Mouse (Mus musculus) liver, postnatal 0 days (tissue): ENCODE data around the gene Wwtr1. TPM values are rescaled to one million over a fixed set of nuclear protein-coding genes. Genes with fewer than 3 reads are reported as not detected.

Experiments
- ATAC-seq: fragments of 200-750 bp; cut with Nextera tagmentation; 2 replicates; pipeline ENCODE4 v1.8.0; 2017; ENCODE audit warnings: mild to moderate bottlenecking, moderate library complexity
- DNase-seq: peaks from one replicate; pipeline ENCODE4 v3.0.0-alpha.2; 2016
- H3K27ac ChIP-seq: fragments of 300-500 bp; sonication (generic); 2 replicates; pipeline ENCODE4 v1.5.1; 2014; ENCODE audit warnings: antibody characterized with exemption, moderate library complexity, mild to moderate bottlenecking, low read depth
- H3K27me3 ChIP-seq: fragments of 300-500 bp; sonication (generic); 2 replicates; pipeline ENCODE4 v1.6.1; 2014; ENCODE audit warnings: low read length, control low read depth, mixed read lengths; ENCODE audit not compliant: insufficient read depth
- H3K36me3 ChIP-seq: fragments of 300-500 bp; sonication (generic); replicated peaks from 2 replicates; pipeline ENCODE4 v1.6.1; 2014; ENCODE audit warnings: mild to moderate bottlenecking, control low read depth, low read length, moderate library complexity, mixed read lengths; ENCODE audit not compliant: insufficient read depth
- H3K4me1 ChIP-seq: fragments of 300-500 bp; sonication (generic); 2 replicates; pipeline ENCODE4 v1.6.1; 2014; ENCODE audit warnings: antibody characterized with exemption, mild to moderate bottlenecking, control low read depth; ENCODE audit not compliant: insufficient read depth
- H3K4me2 ChIP-seq: fragments of 300-500 bp; sonication (generic); 2 replicates; pipeline ENCODE4 v1.6.1; 2014; ENCODE audit warnings: low read depth, mild to moderate bottlenecking, low read length, moderate library complexity, mixed read lengths
- H3K4me3 ChIP-seq: fragments of 300-500 bp; sonication (generic); 2 replicates; pipeline ENCODE4 v1.5.1; 2014; ENCODE audit warnings: low read depth, low read length
- H3K9ac ChIP-seq: fragments of 300-500 bp; sonication (generic); replicated peaks from 2 replicates; pipeline ENCODE4 v1.6.1; 2014; ENCODE audit warnings: mild to moderate bottlenecking, moderate library complexity
- H3K9me3 ChIP-seq: fragments of 300-500 bp; sonication (generic); 2 replicates; pipeline ENCODE4 v1.6.1; 2016; ENCODE audit warnings: mild to moderate bottlenecking, control low read depth, low read length, mixed read lengths
- CTCF ChIP-seq: sonication (generic); IDR thresholded peaks from 2 replicates; pipeline ENCODE4 v1.5.1; 2016; ENCODE audit warnings: antibody characterized with exemption, low read depth
- EP300 ChIP-seq: IDR thresholded peaks from 2 replicates; pipeline ENCODE4 v1.6.1; 2016; ENCODE audit warnings: antibody characterized with exemption, low read depth, mild to moderate bottlenecking
- WGBS: fragments of 180-500 bp; shearing (Covaris S2); extraction: QIAGEN DNeasy Blood & Tissue Kit; methylation state at CpG from one replicate; pipeline ENCODE4 v1.1.7; 2014; ENCODE audit not compliant: insufficient replicate concordance; 5-methylcytosine and 5-hydroxymethylcytosine counted together
- polyA plus RNA-seq: library from polyadenylated mRNA; unstranded; fragments of >200 nt; fragmentation: Nextera tagmentation; extraction: Ambion mirVana; gene quantifications from 2 replicates; pipeline ENCODE4 v1.2.1, GENCODE M21; 2015

Wwtr1 gene
- 2.7 TPM in 2 replicates for polyA plus RNA-seq

GRCm38 (mm10) chr3:57575660-57576055 is at the start of gene Wwtr1:
Wwtr1 (minus strand) TSS chr3:57575910.
- peaks cover 28% of the 10 kb centered on the region for H3K27me3 ChIP-seq
- no peaks in the 10 kb centered on the region for H3K4me1 ChIP-seq
- ATAC-seq: peak; percentile 94
- H3K4me2 ChIP-seq: peak within 1 kb of the TSS; percentile 72
- WGBS: under 1% methylated on average over 33 of the region's 36 CpGs
- H3K4me3 ChIP-seq: peak within 1 kb of the TSS; percentile 68
- no peak for TF ChIP-seq CTCF
- TF ChIP-seq EP300: no peak
- no peaks in the 10 kb centered on the region for H3K9me3 ChIP-seq
- peak within 1 kb of the TSS; percentile 86 for H3K27ac ChIP-seq
- peak; percentile 80 for DNase-seq
- H3K36me3 ChIP-seq: no peaks in the 10 kb centered on the region
- H3K9ac ChIP-seq: peak within 1 kb of the TSS; percentile 68

DNA sequence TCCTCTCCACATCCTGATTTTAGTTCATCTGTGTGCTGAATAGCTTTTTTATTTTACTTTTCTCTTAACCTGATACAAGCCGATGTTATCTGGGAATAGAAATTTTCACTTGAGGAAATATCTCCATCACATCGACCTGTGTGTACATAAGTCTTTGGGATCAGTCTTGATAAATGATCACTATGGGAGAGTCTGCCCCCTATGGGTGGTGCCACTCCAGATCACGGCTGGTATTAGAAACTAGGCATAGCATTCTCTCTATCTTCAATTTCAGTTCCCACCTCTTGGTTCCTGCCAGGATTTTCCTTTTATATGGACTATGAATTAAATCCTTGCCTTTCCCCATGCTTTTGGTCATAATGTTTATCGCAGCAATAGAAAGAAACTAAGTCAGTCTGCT is 44.0 kb upstream of the Wwtr1 start:
- ATAC-seq (no peak), DNase-seq (no peak)
- no peak overlapping the region for H3K4me3 ChIP-seq
- TF ChIP-seq EP300: no peak
- peak; percentile 49 for TF ChIP-seq CTCF
- H3K9ac ChIP-seq: no peak overlapping the region
- H3K36me3 ChIP-seq: no peaks in the 10 kb centered on the region
- no peaks in the 10 kb centered on the region for H3K27me3 ChIP-seq
- WGBS: 64% methylated on average over 4 of the region's 4 CpGs
- H3K4me1 ChIP-seq: no peaks in the 10 kb centered on the region
- no peak overlapping the region for H3K27ac ChIP-seq
- no peak overlapping the region for H3K4me2 ChIP-seq
- H3K9me3 ChIP-seq: no peaks in the 10 kb centered on the region

- Histone ChIP-seq H3K9me3 (no peaks in the 10 kb centered on the region), H3K4me1 (no peaks in the 10 kb centered on the region), H3K9ac (no peak overlapping the region), H3K4me2 (no peak overlapping the region), H3K36me3 (no peaks in the 10 kb centered on the region), H3K27me3 (no peaks in the 10 kb centered on the region), H3K4me3 (no peak overlapping the region), H3K27ac (no peak overlapping the region)
- peak; percentile 30 for TF ChIP-seq CTCF
- no peak for TF ChIP-seq EP300
- DNase-seq (no peak), ATAC-seq (no peak)
- WGBS: 82% methylated on average over 4 of the region's 4 CpGs
Observed at GRCm38 (mm10) chr3:57615652-57616051, 39.9 kb upstream of the Wwtr1 start.

DNA sequence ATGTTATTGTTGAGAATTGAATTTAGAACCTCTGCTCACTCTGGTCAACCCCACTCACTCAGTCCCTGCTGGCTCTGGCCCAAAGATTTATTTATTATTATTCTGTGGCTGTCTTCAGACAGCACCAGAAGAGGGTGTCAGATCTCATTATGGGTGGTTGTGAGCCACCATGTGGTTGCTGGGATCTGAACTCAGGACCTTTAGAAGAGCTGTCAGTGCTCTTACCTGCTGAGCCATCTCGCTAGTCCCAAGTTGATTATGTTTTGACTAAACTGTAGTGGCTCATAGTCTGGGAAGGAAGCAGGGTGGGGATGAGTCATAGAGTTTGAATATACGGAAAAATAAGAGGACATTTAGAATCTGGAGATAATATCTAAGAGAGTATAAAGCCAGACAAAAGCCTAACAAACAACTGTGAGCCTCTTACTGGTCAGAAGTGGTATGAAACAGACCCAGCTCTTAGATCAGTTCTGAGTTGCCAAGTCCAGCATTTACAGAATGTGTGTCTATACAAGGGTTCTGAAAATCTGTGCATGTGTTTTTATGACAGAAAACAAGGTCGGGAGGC is 36.8 kb upstream of the Wwtr1 start:
- Histone ChIP-seq H3K27ac (no peak overlapping the region), H3K36me3 (no peaks in the 10 kb centered on the region), H3K9me3 (no peaks in the 10 kb centered on the region), H3K4me2 (no peak overlapping the region), H3K9ac (no peak overlapping the region), H3K4me3 (no peak overlapping the region), H3K27me3 (no peaks in the 10 kb centered on the region), H3K4me1 (no peaks in the 10 kb centered on the region)
- TF ChIP-seq CTCF (no peak), EP300 (no peak)
- no peak for ATAC-seq
- WGBS: 56% methylated on average over 3 of the region's 3 CpGs
- no peak for DNase-seq

DNA sequence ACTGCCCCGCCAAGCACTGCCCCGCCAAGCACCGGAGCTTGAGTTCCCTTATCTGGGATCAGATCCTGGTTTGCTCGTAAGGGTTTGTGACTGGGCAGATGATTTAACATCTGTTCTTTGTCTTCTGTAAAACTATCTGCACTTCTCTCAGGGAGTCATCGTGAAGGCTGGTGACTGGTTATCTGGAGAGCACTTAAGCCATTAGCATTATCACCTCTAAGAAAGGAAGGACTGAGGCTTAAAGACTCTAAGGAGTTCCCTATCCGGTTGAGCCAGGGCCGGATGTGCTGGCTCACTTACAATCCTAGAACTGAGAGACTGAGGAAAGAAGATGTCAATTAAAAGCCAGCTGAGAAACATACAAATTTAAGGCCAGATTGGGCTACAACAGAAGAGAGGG is 36.1 kb upstream of the Wwtr1 start:
- Histone ChIP-seq H3K4me1 (no peaks in the 10 kb centered on the region), H3K9me3 (no peaks in the 10 kb centered on the region), H3K4me2 (no peak overlapping the region), H3K9ac (no peak overlapping the region), H3K27ac (no peak overlapping the region), H3K36me3 (no peaks in the 10 kb centered on the region), H3K4me3 (no peak overlapping the region), H3K27me3 (no peaks in the 10 kb centered on the region)
- ATAC-seq (no peak), DNase-seq (no peak)
- no peak for TF ChIP-seq CTCF
- 31% methylated on average over 7 of the region's 7 CpGs for WGBS

GRCm38 (mm10) chr3:57604618-57605015 is 28.9 kb upstream of the Wwtr1 start:
- no peak for DNase-seq
- H3K4me1 ChIP-seq: no peaks in the 10 kb centered on the region
- no peak overlapping the region for H3K27ac ChIP-seq
- no peak overlapping the region for H3K9ac ChIP-seq
- H3K4me3 ChIP-seq: no peak overlapping the region
- no peak overlapping the region for H3K4me2 ChIP-seq
- TF ChIP-seq EP300 (no peak), CTCF (no peak)
- ATAC-seq: no peak
- 71% methylated on average over 1 of the region's 1 CpGs for WGBS
- H3K36me3 ChIP-seq: no peaks in the 10 kb centered on the region
- no peaks in the 10 kb centered on the region for H3K27me3 ChIP-seq
- no peaks in the 10 kb centered on the region for H3K9me3 ChIP-seq
